Mouse (Mus musculus): ENCODE results near the gene En1. TPM values are rescaled to one million over a fixed set of nuclear protein-coding genes. Genes with fewer than 3 reads are reported as not detected.

En1 gene
- total RNA-seq (2021), result not detected in 2 replicates
- long read RNA-seq, result 0 reads

GRCm38 (mm10) chr1:120602031-120602730, at the start of gene En1:
TSS of gene En1 (plus strand) at chr1:120602418.
- peak; percentile 32 for DNase-seq

- DNase-seq, result no peak
These were observed 45.0 kb upstream of the En1 start for GRCm38 (mm10) chr1:120556926-120557846.

- no peak for DNase-seq
These were observed 43.6 kb upstream of the En1 start for GRCm38 (mm10) chr1:120558341-120559285.

DNA sequence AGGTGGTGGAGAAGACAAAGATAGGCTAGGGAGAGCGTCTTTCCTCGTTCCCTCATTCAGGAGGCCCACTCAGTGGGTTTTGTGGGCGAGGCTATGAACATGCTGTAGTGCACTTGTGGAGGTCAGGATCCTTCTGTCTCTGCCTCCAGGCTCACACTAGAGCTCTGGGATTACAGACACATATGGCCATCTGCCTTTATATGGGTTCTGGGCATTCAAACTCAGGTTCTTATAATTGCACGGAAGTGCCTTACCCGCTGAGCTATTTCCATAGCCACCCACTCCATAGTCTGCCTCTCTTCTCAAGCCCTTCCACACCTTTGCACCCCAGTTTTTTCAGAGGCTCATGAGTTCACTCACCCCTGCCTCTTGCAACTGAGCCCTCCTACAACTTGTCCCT, 42.3 kb upstream of the En1 start:
- DNase-seq, result no peak

GRCm38 (mm10) chr1:120581306-120581705, 20.9 kb upstream of the En1 start:
- DNase-seq, result no peak

DNA sequence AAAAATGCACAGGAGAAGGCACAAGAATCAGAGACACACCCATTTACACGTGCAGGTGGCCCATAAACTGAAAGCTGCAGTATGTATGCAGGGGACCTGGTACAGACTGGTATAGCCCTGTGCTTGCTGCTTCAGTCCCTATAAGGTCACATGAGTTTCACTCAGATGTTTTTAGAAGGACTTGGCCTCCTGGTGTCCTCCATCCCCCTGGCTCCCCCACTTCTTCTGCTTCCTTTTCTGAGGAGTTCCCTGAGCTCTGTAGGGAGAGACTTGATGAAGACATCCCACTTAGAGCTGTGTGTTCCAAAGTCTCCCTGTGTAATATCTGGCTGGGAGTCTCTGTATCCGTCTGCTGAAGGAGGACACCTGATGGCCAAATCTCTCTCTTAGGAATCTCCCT, 16.7 kb upstream of the En1 start:
- DNase-seq, result no peak

DNA sequence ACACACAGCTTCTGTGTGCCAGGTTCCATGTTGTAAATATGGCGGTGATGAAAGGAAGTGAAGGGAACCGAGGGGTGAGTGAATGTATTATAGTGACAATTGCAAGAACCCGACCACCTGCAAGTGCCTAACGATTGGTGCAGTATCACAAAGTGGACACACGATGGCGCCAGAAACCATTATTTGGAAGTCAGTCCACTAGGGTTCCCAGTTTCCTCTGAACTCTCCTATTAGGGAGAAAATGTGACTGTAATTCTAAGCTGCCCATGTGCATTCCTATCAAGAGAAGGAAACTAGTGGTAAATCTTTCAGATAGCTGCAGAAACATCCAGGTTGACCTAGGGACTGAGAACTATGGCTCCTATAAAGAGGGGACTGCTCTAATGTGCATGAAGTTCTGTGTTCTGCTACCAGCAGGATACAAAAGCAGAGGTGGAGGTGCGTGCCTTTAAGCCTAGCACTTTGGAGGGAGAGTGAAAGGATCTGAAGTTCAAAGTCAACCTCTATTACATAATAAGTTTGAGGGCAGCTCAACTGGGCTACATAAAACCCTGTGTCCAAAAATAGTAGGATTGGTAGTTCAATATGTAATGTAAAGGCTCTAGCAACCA, 15.6 kb upstream of the En1 start:
- DNase-seq, result peak; percentile 61

GRCm38 (mm10) chr1:120587431-120587830, 14.8 kb upstream of the En1 start:
- no peak for DNase-seq

- no peak for DNase-seq
These were observed 14.3 kb upstream of the En1 start for GRCm38 (mm10) chr1:120587960-120588359.

DNA sequence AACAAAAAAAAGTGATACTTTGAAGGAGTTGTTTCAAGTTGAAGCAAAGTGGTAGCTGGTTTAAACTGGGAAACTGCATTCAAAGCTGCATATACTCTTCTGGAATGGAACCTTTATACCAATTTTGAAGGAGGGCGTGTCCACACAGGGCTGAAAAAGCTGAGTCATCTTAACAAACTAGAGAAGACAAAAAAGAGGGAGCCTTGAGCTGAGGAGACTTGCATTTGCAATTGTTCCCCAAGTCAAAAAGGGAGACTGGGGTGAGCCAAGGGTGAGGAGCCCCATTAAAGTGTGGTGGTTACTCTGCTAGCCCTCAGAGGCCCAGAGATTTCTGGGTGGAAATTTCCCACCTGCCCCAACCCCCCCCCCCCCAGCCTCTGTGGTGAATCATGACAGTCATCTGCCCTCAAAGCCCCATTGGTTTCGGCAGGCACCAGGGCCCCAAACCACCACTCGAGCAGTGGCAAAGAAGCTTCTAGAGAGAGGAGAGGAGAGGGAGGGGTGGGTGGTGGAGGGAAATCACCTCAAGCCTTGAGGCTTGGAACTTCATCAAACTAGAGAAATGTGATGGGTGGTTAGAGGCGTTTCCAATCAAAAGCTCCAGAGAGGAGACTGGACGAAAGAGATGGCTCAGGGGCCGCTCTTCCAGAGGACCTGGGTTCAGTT, 13.7 kb upstream of the En1 start:
- no peak for DNase-seq

DNA sequence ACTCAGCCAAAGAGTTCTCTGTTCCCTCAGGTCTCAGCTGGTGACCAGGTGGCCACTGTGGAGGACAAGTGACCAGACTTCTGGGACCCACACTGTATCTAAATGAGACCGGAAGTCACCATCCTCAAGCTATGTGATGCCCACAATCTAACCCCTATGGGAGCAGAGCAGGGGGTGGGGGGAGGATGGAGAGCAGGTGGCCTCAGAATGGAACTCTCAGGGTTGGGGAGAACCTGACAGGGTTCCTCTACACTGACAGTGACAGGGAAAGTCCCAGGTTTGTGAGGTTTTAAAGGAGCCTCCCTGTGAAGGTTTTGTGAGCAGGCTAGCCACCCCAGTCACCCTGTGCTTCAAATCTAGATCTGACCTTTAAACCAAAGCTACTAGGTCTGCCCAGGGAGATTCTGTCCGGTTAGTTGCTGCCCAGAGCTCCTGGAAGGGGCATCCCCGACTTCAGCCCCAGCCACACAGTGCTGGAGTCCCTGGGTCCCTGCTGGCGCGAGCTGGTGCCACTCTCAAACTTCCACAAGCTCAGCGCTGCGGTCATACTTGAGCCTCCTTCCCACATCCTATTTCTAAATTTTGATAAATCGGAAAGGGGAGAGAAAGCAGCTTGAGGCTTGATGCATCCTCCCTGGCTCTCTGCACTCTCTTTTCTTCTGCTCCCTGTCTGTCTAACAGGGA, 8.8 kb upstream of the En1 start:
- no peak for DNase-seq

- DNase-seq, result peak; percentile 29
These were observed 7.6 kb upstream of the En1 start for GRCm38 (mm10) chr1:120594603-120595002.

DNA sequence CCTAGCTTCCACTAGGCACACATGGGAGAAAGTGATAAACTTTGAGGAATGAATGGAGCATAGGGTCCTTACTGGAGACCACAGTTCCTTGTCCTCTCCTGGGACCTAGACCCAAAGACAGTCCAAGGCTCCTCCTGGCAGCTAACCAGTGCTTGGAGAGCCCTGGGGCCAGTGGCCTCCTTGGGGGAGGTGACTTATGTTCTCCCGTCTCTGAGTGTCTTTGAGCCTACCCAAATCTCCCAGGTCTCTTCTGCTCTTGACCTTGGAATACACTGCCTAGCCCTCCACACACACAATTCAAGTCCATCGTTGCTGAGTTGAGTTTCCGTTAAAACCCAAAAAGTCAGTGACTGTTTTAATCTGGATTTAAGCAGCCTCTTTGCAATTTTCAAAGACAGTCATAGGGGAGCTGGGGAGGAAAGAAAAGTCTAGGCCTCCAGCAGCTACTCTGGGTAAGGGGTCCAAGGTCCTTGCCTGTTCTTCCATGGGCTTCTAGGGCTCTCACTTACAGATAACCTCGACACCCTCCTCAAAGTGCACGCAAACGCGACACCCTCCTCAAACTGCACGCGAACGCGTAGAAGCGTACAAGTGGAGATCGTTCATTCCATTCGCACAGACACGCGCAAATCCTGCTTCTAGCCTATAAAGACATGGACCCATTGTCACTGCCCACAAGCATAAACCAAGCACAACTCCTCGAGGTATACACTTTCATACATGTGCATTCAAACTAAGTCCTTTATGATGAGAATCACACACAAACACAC, 6.6 kb upstream of the En1 start:
- no peak for DNase-seq

DNA sequence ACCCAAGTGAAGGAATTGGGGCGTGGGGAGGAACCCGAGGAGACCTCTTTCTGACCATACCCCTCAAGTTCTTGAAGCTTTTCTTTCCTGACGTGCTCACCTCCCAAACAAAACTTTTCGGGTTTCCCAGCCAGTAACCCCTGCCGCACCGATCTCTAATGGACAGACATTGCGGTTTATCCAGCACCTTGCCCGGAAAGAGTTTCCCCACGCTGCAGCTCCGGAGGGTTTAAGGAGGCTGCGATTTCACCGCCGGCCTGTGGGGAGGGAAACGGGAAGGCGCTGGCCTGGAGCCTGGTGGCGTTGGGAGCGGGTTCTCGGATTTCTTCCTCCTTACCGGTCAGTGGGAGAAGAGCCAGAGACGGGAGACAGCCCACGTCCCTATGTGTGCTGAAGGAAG, 5.9 kb upstream of the En1 start:
- peak; percentile 24 for DNase-seq

DNA sequence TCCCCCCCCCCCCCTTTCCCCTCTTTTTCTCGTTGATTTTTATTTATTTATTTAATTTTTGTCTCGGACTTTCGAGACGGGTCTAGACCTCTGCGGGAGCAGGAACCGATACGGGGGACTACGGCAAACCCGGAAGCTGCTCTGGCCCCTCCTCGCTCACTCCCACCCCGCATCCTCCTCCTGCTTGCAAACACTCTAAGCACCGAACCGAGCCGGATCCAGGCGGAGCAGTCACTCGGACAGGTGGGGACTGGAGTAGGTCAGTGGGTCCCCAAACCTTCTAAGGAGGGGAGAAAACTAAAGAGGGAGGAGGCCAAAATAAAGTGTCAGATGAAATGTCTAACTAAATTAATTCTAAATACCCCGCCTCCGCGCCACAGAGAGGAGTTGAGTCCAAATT, 5.4 kb upstream of the En1 start:
- DNase-seq, result no peak

- no peak for DNase-seq
These were observed 4.9 kb upstream of the En1 start for GRCm38 (mm10) chr1:120597271-120597670.

DNA sequence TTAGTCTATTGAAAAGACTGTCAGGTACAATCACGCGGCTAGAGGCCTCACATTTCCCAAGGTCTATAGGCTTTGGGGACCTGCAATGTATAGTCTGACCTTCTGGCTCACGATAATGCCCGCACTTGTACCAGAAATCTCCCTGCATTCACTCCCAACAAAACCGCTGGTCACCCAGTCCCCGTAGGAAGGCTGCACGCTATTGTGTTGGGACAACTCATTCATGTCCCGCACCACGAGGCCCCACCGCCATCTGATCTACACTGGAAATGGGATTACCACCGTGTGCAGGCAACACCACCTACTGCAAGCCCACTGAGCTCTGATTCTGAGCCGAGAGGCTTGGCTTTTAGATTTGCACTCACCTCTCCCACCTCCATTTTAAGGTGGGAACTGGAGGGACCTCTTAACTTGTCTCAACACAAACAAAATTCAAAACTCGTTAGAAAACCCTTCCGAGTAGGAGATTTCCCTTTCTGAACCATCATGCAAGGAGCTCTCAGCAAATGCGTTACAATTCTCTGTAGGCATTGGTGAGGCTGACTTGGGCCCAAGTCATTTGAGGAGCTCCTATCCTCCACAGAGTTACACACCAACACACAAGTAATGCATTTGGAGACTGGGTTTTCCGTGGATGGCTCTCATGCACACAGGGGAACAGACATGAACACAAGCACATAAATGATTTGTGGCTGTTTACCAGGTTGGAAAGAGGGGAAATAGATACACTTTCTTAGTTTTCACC, 3.9 kb upstream of the En1 start:
- DNase-seq, result no peak

GRCm38 (mm10) chr1:120599321-120600148, 2.7 kb upstream of the En1 start:
- no peak for DNase-seq
